Mouse (Mus musculus): ENCODE data around the gene Grid1. TPM values are rescaled to one million over a fixed set of nuclear protein-coding genes. Genes with fewer than 3 reads are reported as not detected.
A peak's percentile ranks its signal among the peaks of the same experiment; 100 is the strongest.

The Grid1 gene
- polyA plus RNA-seq, 1 experiment from 2014 or later: 0.33 TPM

- Histone ChIP-seq H3K4me1 (replicated peaks) (peaks cover 6% of the 10 kb centered on the region), H3K9me3 (replicated peaks) (no peaks in the 10 kb centered on the region), H3K27me3 (peaks cover 3% of the 10 kb centered on the region; the same call in 1 of the 2 replicates), H3K36me3 (no peaks in the 10 kb centered on the region), H3K27ac (no peak overlapping the region), H3K4me3 (no peak overlapping the region), H3K9ac (no peak overlapping the region), H3K4me2 (no peak overlapping the region)
- no peak for ATAC-seq (replicated peaks; ENCODE audit: insufficient number of reproducible peaks, insufficient read depth, low FRiP score, low read depth)
- 61% methylated on average over 6 of the region's 6 CpGs for WGBS
These were observed 273.8 kb downstream of the Grid1 start for GRCm38 (mm10) chr14:35093561-35094186.

GRCm38 (mm10) chr14:35095506-35096059, 275.7 kb downstream of the Grid1 start:
- Histone ChIP-seq H3K27ac (no peak overlapping the region), H3K36me3 (no peaks in the 10 kb centered on the region), H3K9ac (no peak overlapping the region), H3K4me3 (no peak overlapping the region), H3K4me2 (no peak overlapping the region), H3K9me3 (replicated peaks) (no peaks in the 10 kb centered on the region), H3K27me3 (peaks cover 3% of the 10 kb centered on the region; the same call in 1 of the 2 replicates), H3K4me1 (replicated peaks) (peaks cover 6% of the 10 kb centered on the region)
- 23% methylated on average over 9 of the region's 9 CpGs for WGBS
- peak; percentile 23; the same call in 1 of the 2 replicates for ATAC-seq (replicated peaks; ENCODE audit: insufficient number of reproducible peaks, insufficient read depth, low FRiP score, low read depth)

- Histone ChIP-seq H3K4me3 (no peak overlapping the region), H3K27me3 (peaks cover 3% of the 10 kb centered on the region; the same call in 1 of the 2 replicates), H3K9me3 (replicated peaks) (no peaks in the 10 kb centered on the region), H3K9ac (no peak overlapping the region), H3K4me1 (replicated peaks) (peaks cover 6% of the 10 kb centered on the region), H3K4me2 (no peak overlapping the region), H3K27ac (no peak overlapping the region), H3K36me3 (no peaks in the 10 kb centered on the region)
- 0 out of 2 replicates have a peak, but pooled peaks have one; percentile 9 for ATAC-seq (replicated peaks; ENCODE audit: insufficient number of reproducible peaks, insufficient read depth, low FRiP score, low read depth)
- 40% methylated on average over 4 of the region's 4 CpGs for WGBS
These were observed 276.2 kb downstream of the Grid1 start for GRCm38 (mm10) chr14:35096085-35096484.

GRCm38 (mm10) chr14:35097166-35097565, 277.3 kb downstream of the Grid1 start:
- Histone ChIP-seq H3K9me3 (replicated peaks) (no peaks in the 10 kb centered on the region), H3K27me3 (peaks cover 3% of the 10 kb centered on the region; the same call in 1 of the 2 replicates), H3K4me3 (no peak overlapping the region), H3K36me3 (no peaks in the 10 kb centered on the region), H3K27ac (no peak overlapping the region), H3K4me2 (no peak overlapping the region), H3K4me1 (replicated peaks) (peaks cover 6% of the 10 kb centered on the region), H3K9ac (no peak overlapping the region)
- no peak for ATAC-seq (replicated peaks; ENCODE audit: insufficient number of reproducible peaks, insufficient read depth, low FRiP score, low read depth)
- WGBS: 81% methylated on average over 5 of the region's 5 CpGs

- H3K4me1 ChIP-seq (replicated peaks): no peaks in the 10 kb centered on the region
- no peak overlapping the region for H3K9ac ChIP-seq
- no peaks in the 10 kb centered on the region for H3K27me3 ChIP-seq
- no peak overlapping the region for H3K4me3 ChIP-seq
- no peak for ATAC-seq (replicated peaks; ENCODE audit: insufficient number of reproducible peaks, insufficient read depth, low FRiP score, low read depth)
- H3K27ac ChIP-seq: no peak overlapping the region
- WGBS: 79% methylated on average over 5 of the region's 5 CpGs
- H3K4me2 ChIP-seq: no peak overlapping the region
- no peaks in the 10 kb centered on the region for H3K9me3 ChIP-seq (replicated peaks)
- H3K36me3 ChIP-seq: no peaks in the 10 kb centered on the region
These were observed 283.8 kb downstream of the Grid1 start for GRCm38 (mm10) chr14:35103639-35104210.

GRCm38 (mm10) chr14:35107596-35107995, 287.7 kb downstream of the Grid1 start:
- no peak overlapping the region for H3K4me3 ChIP-seq
- ATAC-seq (replicated peaks; ENCODE audit: insufficient number of reproducible peaks, insufficient read depth, low FRiP score, low read depth): no peak
- H3K27me3 ChIP-seq: no peaks in the 10 kb centered on the region
- H3K9ac ChIP-seq: no peak overlapping the region
- WGBS: 78% methylated on average over 3 of the region's 3 CpGs
- no peak overlapping the region for H3K27ac ChIP-seq
- H3K9me3 ChIP-seq (replicated peaks): no peaks in the 10 kb centered on the region
- no peaks in the 10 kb centered on the region for H3K4me1 ChIP-seq (replicated peaks)
- no peak overlapping the region for H3K4me2 ChIP-seq
- H3K36me3 ChIP-seq: no peaks in the 10 kb centered on the region

GRCm38 (mm10) chr14:35110928-35111327, 291.0 kb downstream of the Grid1 start:
- H3K36me3 ChIP-seq: no peaks in the 10 kb centered on the region
- no peak for ATAC-seq (replicated peaks; ENCODE audit: insufficient number of reproducible peaks, insufficient read depth, low FRiP score, low read depth)
- H3K4me3 ChIP-seq: no peak overlapping the region
- no peak overlapping the region for H3K27ac ChIP-seq
- no peak overlapping the region for H3K9ac ChIP-seq
- no peaks in the 10 kb centered on the region for H3K9me3 ChIP-seq (replicated peaks)
- 60% methylated on average over 1 of the region's 1 CpGs for WGBS
- no peaks in the 10 kb centered on the region for H3K4me1 ChIP-seq (replicated peaks)
- no peaks in the 10 kb centered on the region for H3K27me3 ChIP-seq
- no peak overlapping the region for H3K4me2 ChIP-seq

- H3K4me3 ChIP-seq: no peak overlapping the region
- WGBS: 64% methylated on average over 11 of the region's 11 CpGs
- no peak overlapping the region for H3K9ac ChIP-seq
- no peaks in the 10 kb centered on the region for H3K9me3 ChIP-seq (replicated peaks)
- no peaks in the 10 kb centered on the region for H3K4me1 ChIP-seq (replicated peaks)
- H3K27me3 ChIP-seq: no peaks in the 10 kb centered on the region
- H3K27ac ChIP-seq: no peak overlapping the region
- no peak for ATAC-seq (replicated peaks; ENCODE audit: insufficient number of reproducible peaks, insufficient read depth, low FRiP score, low read depth)
- no peaks in the 10 kb centered on the region for H3K36me3 ChIP-seq
- no peak overlapping the region for H3K4me2 ChIP-seq
These were observed 292.7 kb downstream of the Grid1 start for GRCm38 (mm10) chr14:35112327-35113275.

GRCm38 (mm10) chr14:35113276-35113645, 293.4 kb downstream of the Grid1 start:
- Histone ChIP-seq H3K27ac (no peak overlapping the region), H3K9me3 (replicated peaks) (no peaks in the 10 kb centered on the region), H3K4me3 (no peak overlapping the region), H3K4me2 (no peak overlapping the region), H3K9ac (no peak overlapping the region), H3K36me3 (no peaks in the 10 kb centered on the region), H3K27me3 (no peaks in the 10 kb centered on the region), H3K4me1 (replicated peaks) (no peaks in the 10 kb centered on the region)
- no peak for ATAC-seq (replicated peaks; ENCODE audit: insufficient number of reproducible peaks, insufficient read depth, low FRiP score, low read depth)
- WGBS: 73% methylated on average over 2 of the region's 2 CpGs

- Histone ChIP-seq H3K9me3 (replicated peaks) (no peaks in the 10 kb centered on the region), H3K27ac (no peak overlapping the region), H3K4me2 (no peak overlapping the region), H3K4me3 (no peak overlapping the region), H3K4me1 (replicated peaks) (no peaks in the 10 kb centered on the region), H3K36me3 (no peaks in the 10 kb centered on the region), H3K27me3 (no peaks in the 10 kb centered on the region), H3K9ac (no peak overlapping the region)
- WGBS: 67% methylated on average over 3 of the region's 3 CpGs
- ATAC-seq (replicated peaks; ENCODE audit: insufficient number of reproducible peaks, insufficient read depth, low FRiP score, low read depth): no peak
These were observed 296.0 kb downstream of the Grid1 start for GRCm38 (mm10) chr14:35115913-35116312.

- 43% methylated on average over 2 of the region's 2 CpGs for WGBS
- no peaks in the 10 kb centered on the region for H3K9me3 ChIP-seq (replicated peaks)
- ATAC-seq (replicated peaks; ENCODE audit: insufficient number of reproducible peaks, insufficient read depth, low FRiP score, low read depth): no peak
- H3K4me1 ChIP-seq (replicated peaks): no peaks in the 10 kb centered on the region
- H3K36me3 ChIP-seq: no peaks in the 10 kb centered on the region
- no peak overlapping the region for H3K4me3 ChIP-seq
- H3K9ac ChIP-seq: no peak overlapping the region
- H3K27ac ChIP-seq: no peak overlapping the region
- H3K27me3 ChIP-seq: no peaks in the 10 kb centered on the region
- H3K4me2 ChIP-seq: no peak overlapping the region
These were observed 300.2 kb downstream of the Grid1 start for GRCm38 (mm10) chr14:35120089-35120488.
